Mouse (Mus musculus) erythroblast, embryonic 14.5 days (primary cell): Measurements from ENCODE around the gene Ckmt2.

Experiments used
- GATA1 ChIP-seq: IDR thresholded peaks from 2 replicates; pipeline ENCODE4 v1.6.1; 2012; ENCODE audit warnings: low read length, inconsistent platforms, mixed read lengths
- TAL1 ChIP-seq: IDR thresholded peaks from 3 replicates; pipeline ENCODE4 v1.6.1; 2012; ENCODE audit warnings: low read length, inconsistent platforms, mixed read lengths

DNA sequence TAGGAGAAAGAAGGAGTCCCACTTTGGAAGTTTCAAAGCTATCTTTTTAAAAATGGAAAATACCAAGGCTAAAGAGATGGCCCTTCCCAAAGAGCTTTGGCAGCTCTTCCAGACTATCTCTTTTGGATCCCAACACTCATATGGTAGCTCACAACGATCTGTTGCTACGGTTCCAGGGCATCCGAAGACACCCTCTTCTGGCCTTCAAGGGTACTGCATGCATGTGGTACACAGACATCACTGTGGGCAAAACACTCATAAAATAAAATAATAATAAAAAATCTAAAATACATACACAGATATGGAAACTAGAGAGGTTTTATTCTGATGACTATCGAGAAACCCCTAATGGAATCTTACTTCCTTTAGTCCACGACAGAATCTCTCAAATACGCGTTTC lies 17.9 kb downstream of the Ckmt2 start:
- TF ChIP-seq GATA1 (no peak), TAL1 (no peak)
